Mouse (Mus musculus): ENCODE data around the gene Commd6. TPM values are rescaled to one million over a fixed set of nuclear protein-coding genes. Genes with fewer than 3 reads are reported as not detected.
"Not testable (repeated sequence)": the region's sequence is repeated elsewhere in the genome, so short reads cannot be mapped to it uniquely, and the experiment has no call there.

Commd6 gene
- polyA plus RNA-seq, 1 experiment, result 0.34 TPM

- Histone ChIP-seq H3K36me3 (ENCODE audit: control insufficient read depth) (no peaks in the 10 kb centered on the region), H3K9me3 (ENCODE audit: control insufficient read depth, low read length) (no peaks in the 10 kb centered on the region), H3K4me1 (ENCODE audit: control insufficient read depth) (no peaks in the 10 kb centered on the region), H3K27me3 (ENCODE audit: control insufficient read depth) (no peaks in the 10 kb centered on the region), H3K4me3 (replicated peaks) (no peak overlapping the region)
- no peak for TF ChIP-seq TAL1 (IDR thresholded peaks at IDR 0.05; ENCODE audit: low read length)
- no peak for TF ChIP-seq GATA1 (IDR thresholded peaks at IDR 0.05; ENCODE audit: low read length)
Observed at GRCm38 (mm10) chr14:101597096-101597715, 43.3 kb downstream of the Commd6 start.

- H3K9me3 ChIP-seq (ENCODE audit: control insufficient read depth, low read length), result no peaks in the 10 kb centered on the region
- no peak overlapping the region for H3K4me3 ChIP-seq (replicated peaks)
- H3K27me3 ChIP-seq (ENCODE audit: control insufficient read depth), result no peaks in the 10 kb centered on the region
- no peaks in the 10 kb centered on the region for H3K36me3 ChIP-seq (ENCODE audit: control insufficient read depth)
- H3K4me1 ChIP-seq (ENCODE audit: control insufficient read depth), result no peaks in the 10 kb centered on the region
- TF ChIP-seq GATA1 (IDR thresholded peaks at IDR 0.05; ENCODE audit: low read length) (no peak), TAL1 (IDR thresholded peaks at IDR 0.05; ENCODE audit: low read length) (no peak)
Observed at GRCm38 (mm10) chr14:101596691-101597090, 43.8 kb downstream of the Commd6 start.

GRCm38 (mm10) chr14:101595301-101596080, 45.0 kb downstream of the Commd6 start:
- H3K4me1 ChIP-seq (ENCODE audit: control insufficient read depth), result no peaks in the 10 kb centered on the region
- TF ChIP-seq TAL1 (IDR thresholded peaks at IDR 0.05; ENCODE audit: low read length) (no peak), GATA1 (IDR thresholded peaks at IDR 0.05; ENCODE audit: low read length) (no peak)
- no peaks in the 10 kb centered on the region for H3K36me3 ChIP-seq (ENCODE audit: control insufficient read depth)
- H3K4me3 ChIP-seq (replicated peaks), result no peak overlapping the region
- H3K9me3 ChIP-seq (ENCODE audit: control insufficient read depth, low read length), result no peaks in the 10 kb centered on the region
- H3K27me3 ChIP-seq (ENCODE audit: control insufficient read depth), result no peaks in the 10 kb centered on the region

DNA sequence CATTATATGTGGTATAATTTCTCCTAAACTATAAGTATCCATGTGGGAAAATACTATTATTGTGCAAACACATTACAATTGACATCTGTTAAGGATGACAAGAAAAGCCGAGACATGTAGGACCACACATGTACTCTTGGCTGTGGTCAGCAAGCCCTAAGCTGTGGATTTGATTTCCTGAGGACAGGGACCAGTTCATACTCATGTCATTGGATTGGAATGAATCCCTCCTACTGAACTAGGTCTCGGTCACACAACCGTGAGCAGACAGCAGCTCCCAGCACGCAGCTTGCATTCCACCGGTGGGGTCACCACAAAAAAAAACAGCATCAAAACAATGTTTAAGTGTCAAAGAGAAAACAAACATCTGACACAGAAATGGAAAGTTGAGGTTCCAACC, 46.5 kb downstream of the Commd6 start:
- H3K4me3 ChIP-seq (replicated peaks), result no peak overlapping the region
- no peaks in the 10 kb centered on the region for H3K9me3 ChIP-seq (ENCODE audit: control insufficient read depth, low read length)
- no peaks in the 10 kb centered on the region for H3K27me3 ChIP-seq (ENCODE audit: control insufficient read depth)
- TF ChIP-seq TAL1 (IDR thresholded peaks at IDR 0.05; ENCODE audit: low read length), result no peak
- H3K4me1 ChIP-seq (ENCODE audit: control insufficient read depth), result no peaks in the 10 kb centered on the region
- no peaks in the 10 kb centered on the region for H3K36me3 ChIP-seq (ENCODE audit: control insufficient read depth)

DNA sequence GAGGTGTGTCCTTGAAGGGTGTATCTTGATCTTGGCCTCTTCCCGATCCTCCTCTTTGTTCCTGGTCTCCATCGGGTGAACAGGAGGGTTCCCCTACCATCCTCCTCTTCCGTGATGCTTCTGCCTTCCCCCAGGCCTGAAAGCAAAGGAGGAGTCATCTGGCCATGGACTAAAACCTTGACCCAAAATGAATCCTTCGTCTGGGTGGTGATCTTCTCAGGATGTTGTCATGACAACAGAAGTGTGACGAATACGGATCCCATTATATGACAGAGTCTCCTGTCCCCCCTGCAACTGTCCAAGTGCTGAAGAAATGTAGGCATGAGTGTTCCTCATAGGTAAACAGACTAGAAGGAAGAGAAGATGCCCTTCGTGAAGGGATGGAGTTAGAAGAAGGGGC, 47.1 kb downstream of the Commd6 start:
- Histone ChIP-seq H3K4me3 (replicated peaks) (no peak overlapping the region), H3K4me1 (ENCODE audit: control insufficient read depth) (no peaks in the 10 kb centered on the region), H3K36me3 (ENCODE audit: control insufficient read depth) (no peaks in the 10 kb centered on the region), H3K9me3 (ENCODE audit: control insufficient read depth, low read length) (no peaks in the 10 kb centered on the region), H3K27me3 (ENCODE audit: control insufficient read depth) (no peaks in the 10 kb centered on the region)
- TF ChIP-seq TAL1 (IDR thresholded peaks at IDR 0.05; ENCODE audit: low read length), result no peak
- TF ChIP-seq GATA1 (IDR thresholded peaks at IDR 0.05; ENCODE audit: low read length), result no peak

DNA sequence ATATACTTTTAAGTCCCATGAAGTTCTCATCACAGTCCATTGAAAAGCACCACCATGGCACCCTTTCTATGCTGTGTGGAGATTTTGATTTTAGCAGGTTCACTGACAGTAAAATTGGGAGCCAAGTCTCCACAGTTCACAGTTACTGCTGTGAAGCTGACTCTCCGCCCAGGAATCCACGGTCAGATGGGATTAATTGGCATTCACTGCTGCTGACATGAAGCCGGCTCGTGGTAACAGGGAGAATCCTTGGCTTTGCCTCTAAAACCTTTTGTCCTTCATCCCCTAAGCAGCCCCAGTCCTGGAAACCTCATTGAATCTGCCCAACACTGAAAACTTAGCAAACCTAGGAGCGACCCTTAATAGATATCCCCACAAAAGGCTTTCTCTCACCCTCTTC, 49.4 kb downstream of the Commd6 start:
- H3K27me3 ChIP-seq (ENCODE audit: control insufficient read depth), result no peaks in the 10 kb centered on the region
- TF ChIP-seq TAL1 (IDR thresholded peaks at IDR 0.05; ENCODE audit: low read length) (no peak), GATA1 (IDR thresholded peaks at IDR 0.05; ENCODE audit: low read length) (no peak)
- H3K9me3 ChIP-seq (ENCODE audit: control insufficient read depth, low read length), result no peaks in the 10 kb centered on the region
- no peaks in the 10 kb centered on the region for H3K36me3 ChIP-seq (ENCODE audit: control insufficient read depth)
- no peaks in the 10 kb centered on the region for H3K4me1 ChIP-seq (ENCODE audit: control insufficient read depth)
- no peak overlapping the region for H3K4me3 ChIP-seq (replicated peaks)

- not testable (repeated sequence) for H3K9me3 ChIP-seq (ENCODE audit: control insufficient read depth, low read length); H3K27me3 ChIP-seq (ENCODE audit: control insufficient read depth); H3K4me1 ChIP-seq (ENCODE audit: control insufficient read depth); H3K36me3 ChIP-seq (ENCODE audit: control insufficient read depth); H3K4me3 ChIP-seq (replicated peaks)
Observed at GRCm38 (mm10) chr14:101588209-101588991, 52.1 kb downstream of the Commd6 start.

- not testable (repeated sequence) for H3K9me3 ChIP-seq (ENCODE audit: control insufficient read depth, low read length); H3K27me3 ChIP-seq (ENCODE audit: control insufficient read depth); H3K4me3 ChIP-seq (replicated peaks); H3K4me1 ChIP-seq (ENCODE audit: control insufficient read depth); H3K36me3 ChIP-seq (ENCODE audit: control insufficient read depth)
Observed at GRCm38 (mm10) chr14:101587366-101588040, 53.0 kb downstream of the Commd6 start.

DNA sequence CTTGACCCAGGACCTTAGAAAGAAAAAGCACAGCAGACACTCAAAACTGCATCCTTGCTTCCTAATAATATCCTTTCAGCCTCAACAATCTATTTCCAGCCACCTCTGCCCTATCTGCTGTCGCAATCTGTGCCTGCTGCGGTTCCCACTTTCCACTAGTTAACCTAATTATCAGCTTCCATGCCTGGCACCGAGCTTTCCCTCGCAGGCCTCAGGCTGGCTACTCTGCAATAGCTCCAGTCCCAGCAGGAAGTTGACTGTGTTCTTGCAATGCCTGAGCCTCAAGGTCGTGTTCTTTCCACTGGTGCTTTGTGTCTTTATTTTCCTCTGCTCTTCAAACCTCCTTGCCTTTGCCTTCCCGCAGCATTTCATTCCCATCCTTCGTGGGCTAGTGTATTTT, 54.4 kb downstream of the Commd6 start:
- Histone ChIP-seq H3K36me3 (ENCODE audit: control insufficient read depth) (no peaks in the 10 kb centered on the region), H3K4me1 (ENCODE audit: control insufficient read depth) (no peaks in the 10 kb centered on the region), H3K9me3 (ENCODE audit: control insufficient read depth, low read length) (no peaks in the 10 kb centered on the region), H3K4me3 (replicated peaks) (no peak overlapping the region), H3K27me3 (ENCODE audit: control insufficient read depth) (no peaks in the 10 kb centered on the region)
- TF ChIP-seq TAL1 (IDR thresholded peaks at IDR 0.05; ENCODE audit: low read length) (no peak), GATA1 (IDR thresholded peaks at IDR 0.05; ENCODE audit: low read length) (no peak)

Other genes starting within 250 kb of the Commd6 start
- 0.04 and 0.10 TPM in 2 replicates for gene Tbc1d4, start 31.5 kb downstream of the Commd6 start, polyA plus RNA-seq (2012)
- 0.38 and 0.61 TPM in 2 replicates for gene Uchl3, start 13.3 kb upstream of the Commd6 start, polyA plus RNA-seq (2012)
- gene Gm9922, start 89.1 kb upstream of the Commd6 start, polyA plus RNA-seq (2012), result not detected in 2 replicates
- gene Lmo7, start 89.3 kb upstream of the Commd6 start, polyA plus RNA-seq (2012), result 0.01 and 0.08 TPM in 2 replicates